Mouse (Mus musculus) brown adipose tissue, adult 24 weeks (tissue): ENCODE results near the gene Hspb7. TPM values are rescaled to one million over a fixed set of nuclear protein-coding genes. Genes with fewer than 3 reads are reported as not detected.

ENCODE experiments used
- H3K27ac ChIP-seq: fragments of 200-500 bp; replicated peaks from 2 replicates; pipeline ENCODE4 v1.5.1; 2012; ENCODE audit warnings: low read depth, mild to moderate bottlenecking, low read length
- H3K4me1 ChIP-seq: fragments of 200-500 bp; 2 replicates; pipeline ENCODE4 v1.6.1; 2012; ENCODE audit warnings: low read length, mixed read lengths; ENCODE audit not compliant: control insufficient read depth, insufficient read depth, insufficient read length
- H3K4me3 ChIP-seq: fragments of 200-500 bp; 2 replicates; pipeline ENCODE4 v1.5.1; 2012; ENCODE audit warnings: low read depth, mild to moderate bottlenecking, low read length, moderate library complexity; ENCODE audit not compliant: insufficient read depth
- polyA plus RNA-seq: library from polyadenylated mRNA; stranded (reverse); fragments of >200 nt; gene quantifications from 2 replicates; pipeline ENCODE4 v1.2.4, GENCODE M21; 2012; ENCODE audit not compliant: missing spikeins, insufficient read depth, insufficient read length

Hspb7 gene
- polyA plus RNA-seq, result 3.5 and 3.8 TPM in 2 replicates

- Histone ChIP-seq H3K27ac (no peak within 1 kb of the TSS; the same call in 1 of the 2 replicates), H3K4me1 (no peaks in the 10 kb centered on the region), H3K4me3 (no peak within 1 kb of the TSS)
Observed at GRCm38 (mm10) chr4:141420192-141420829, at the start of gene Hspb7. Gene Hspb7, plus strand, starts transcription at chr4:141420779.

GRCm38 (mm10) chr4:141372426-141372825 is 48.2 kb upstream of the Hspb7 start:
- Histone ChIP-seq H3K27ac (no peak overlapping the region), H3K4me1 (no peaks in the 10 kb centered on the region), H3K4me3 (no peak overlapping the region)

GRCm38 (mm10) chr4:141379674-141380073 is 40.9 kb upstream of the Hspb7 start:
- H3K27ac ChIP-seq, result no peak overlapping the region
- no peak overlapping the region for H3K4me3 ChIP-seq
- no peaks in the 10 kb centered on the region for H3K4me1 ChIP-seq

- H3K4me1 ChIP-seq, result no peaks in the 10 kb centered on the region
- H3K4me3 ChIP-seq, result no peak overlapping the region
- no peak overlapping the region for H3K27ac ChIP-seq
Observed at GRCm38 (mm10) chr4:141382406-141382805, 38.2 kb upstream of the Hspb7 start.

GRCm38 (mm10) chr4:141385275-141385674 is 35.3 kb upstream of the Hspb7 start:
- no peak overlapping the region for H3K4me3 ChIP-seq
- no peaks in the 10 kb centered on the region for H3K4me1 ChIP-seq
- no peak overlapping the region for H3K27ac ChIP-seq

- Histone ChIP-seq H3K4me1 (no peaks in the 10 kb centered on the region), H3K27ac (no peak overlapping the region), H3K4me3 (no peak overlapping the region)
Observed at GRCm38 (mm10) chr4:141386150-141386549, 34.4 kb upstream of the Hspb7 start.

GRCm38 (mm10) chr4:141387093-141387784 is 33.3 kb upstream of the Hspb7 start:
- no peak overlapping the region for H3K27ac ChIP-seq
- no peaks in the 10 kb centered on the region for H3K4me1 ChIP-seq
- no peak overlapping the region for H3K4me3 ChIP-seq

- Histone ChIP-seq H3K4me1 (no peaks in the 10 kb centered on the region), H3K4me3 (no peak overlapping the region), H3K27ac (no peak overlapping the region)
Observed at GRCm38 (mm10) chr4:141387933-141388332, 32.6 kb upstream of the Hspb7 start.

GRCm38 (mm10) chr4:141389366-141390150 is 31.0 kb upstream of the Hspb7 start:
- no peaks in the 10 kb centered on the region for H3K4me1 ChIP-seq
- H3K4me3 ChIP-seq, result no peak overlapping the region
- no peak overlapping the region for H3K27ac ChIP-seq

- no peak overlapping the region for H3K27ac ChIP-seq
- H3K4me3 ChIP-seq, result no peak overlapping the region
- H3K4me1 ChIP-seq, result no peaks in the 10 kb centered on the region
Observed at GRCm38 (mm10) chr4:141391293-141391692, 29.3 kb upstream of the Hspb7 start.

- no peak overlapping the region for H3K27ac ChIP-seq
- H3K4me3 ChIP-seq, result no peak overlapping the region
- H3K4me1 ChIP-seq, result no peaks in the 10 kb centered on the region
Observed at GRCm38 (mm10) chr4:141394751-141395150, 25.8 kb upstream of the Hspb7 start.

GRCm38 (mm10) chr4:141397861-141398260 is 22.7 kb upstream of the Hspb7 start:
- Histone ChIP-seq H3K4me1 (no peaks in the 10 kb centered on the region), H3K4me3 (no peak overlapping the region), H3K27ac (no peak overlapping the region)

GRCm38 (mm10) chr4:141398545-141398944 is 22.0 kb upstream of the Hspb7 start, which contains the start of gene Clcnka:
Gene Clcnka, minus strand, starts transcription at chr4:141398724.
- no peaks in the 10 kb centered on the region for H3K4me1 ChIP-seq
- H3K27ac ChIP-seq, result no peak within 1 kb of the TSS
- no peak within 1 kb of the TSS for H3K4me3 ChIP-seq

- H3K27ac ChIP-seq, result no peak overlapping the region
- no peaks in the 10 kb centered on the region for H3K4me1 ChIP-seq
- no peak overlapping the region for H3K4me3 ChIP-seq
Observed at GRCm38 (mm10) chr4:141400171-141400570, 20.4 kb upstream of the Hspb7 start.

- Histone ChIP-seq H3K4me1 (no peaks in the 10 kb centered on the region), H3K4me3 (no peak overlapping the region), H3K27ac (no peak overlapping the region)
Observed at GRCm38 (mm10) chr4:141404518-141405313, 15.9 kb upstream of the Hspb7 start.
